Comparison of ENCODE assay signal across 9 mouse cellular contexts in the genomic region with DNA sequence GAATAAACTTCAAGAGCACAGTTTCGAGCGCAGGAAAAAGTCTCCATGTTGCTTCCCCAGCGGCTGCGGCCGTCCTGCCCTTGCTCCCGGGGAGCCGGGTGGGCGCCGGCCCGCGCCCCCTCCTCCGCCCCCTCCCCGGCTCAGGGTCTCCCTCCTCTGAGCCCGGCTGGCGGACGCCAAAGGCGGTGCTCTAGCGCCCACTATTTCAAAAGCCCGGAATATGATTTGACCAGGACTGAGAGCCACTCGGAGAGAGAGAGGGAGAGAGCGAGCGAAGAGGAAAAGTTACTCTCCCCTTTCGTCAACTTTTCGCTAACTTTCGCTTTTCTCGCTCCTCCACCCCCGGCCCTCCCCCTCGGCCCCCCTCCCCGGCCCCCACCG. TPM values are rescaled to one million over a fixed set of nuclear protein-coding genes. Genes with fewer than 3 reads are reported as not detected.
DNase-seq lines count a peak whose midpoint lies in the region; ATAC-seq lines count a peak whose summit lies in the region.
"Had no signal": no experiment of that assay in that cellular context is flagged by ENCODE, and none has a peak within 500 bp of the region (broad histone marks: within the 10 kb centered on the region; RNA-seq: fewer than 3 reads in every experiment).

No protein-coding gene starts in this region.

- WGBS in limb, embryonic 13.5 days = under 1% methylated on average over 23 of the region's 30 CpGs
- under 1% methylated on average over 26 of the region's 30 CpGs for WGBS in midbrain, embryonic 15.5 days

- H3K36me3 ChIP-seq in limb, embryonic 13.5 days = peaks cover 5% of the 10 kb centered on the region; the same call in 1 of the 2 replicates
- no peaks in the 10 kb centered on the region for H3K36me3 ChIP-seq in midbrain, embryonic 15.5 days (replicated peaks)

- no peaks in the 10 kb centered on the region for H3K9me3 ChIP-seq in limb, embryonic 13.5 days
- no peaks in the 10 kb centered on the region for H3K9me3 ChIP-seq in midbrain, embryonic 15.5 days

- peak; percentile 75 for ATAC-seq in limb, embryonic 13.5 days (ENCODE audit: low FRiP score, low read depth)
- ATAC-seq in midbrain, embryonic 15.5 days (replicated peaks) = peak; percentile 55; the same call in 1 of the 2 replicates
- ATAC-seq: Patski had no signal

- H3K4me2 ChIP-seq in limb, embryonic 13.5 days (replicated peaks) = peak overlapping the region; percentile 91
- peak overlapping the region; percentile 57 for H3K4me2 ChIP-seq in midbrain, embryonic 15.5 days

- peak; percentile 59 for DNase-seq in kidney, adult 18-20 months
- no peak for DNase-seq in kidney, adult 11 months
- peak; percentile 61 for DNase-seq in embryo, embryonic 11.5 days (ENCODE audit: low read depth, low spot score)
- DNase-seq in heart, postnatal 14 days = peak; percentile 60
- no peak for DNase-seq in layer of hippocampus, adult 9-11 months
- no peak for DNase-seq in adrenal gland, postnatal 14 days

- intact Hi-C loops in heart, postnatal 14 days (cut with DNase I) = loop anchor here (1.0 to 2.0 kb wide), 2 partner anchors 137 to 187 kb away; no protein-coding TSS in a partner anchor

- H3K9ac ChIP-seq in limb, embryonic 13.5 days = peak overlapping the region; percentile 100
- peak overlapping the region; percentile 33 for H3K9ac ChIP-seq in midbrain, embryonic 15.5 days

- H3K4me3 ChIP-seq in limb, embryonic 13.5 days = peak overlapping the region; percentile 86
- H3K4me3 ChIP-seq in midbrain, embryonic 15.5 days = peak overlapping the region; percentile 42

- peaks cover 64% of the 10 kb centered on the region for H3K4me1 ChIP-seq in limb, embryonic 13.5 days
- H3K4me1 ChIP-seq in midbrain, embryonic 15.5 days = peaks cover 37% of the 10 kb centered on the region

- peaks cover 36% of the 10 kb centered on the region for H3K27me3 ChIP-seq in limb, embryonic 13.5 days
- H3K27me3 ChIP-seq in midbrain, embryonic 15.5 days (replicated peaks) = peaks cover 76% of the 10 kb centered on the region

- peak overlapping the region; percentile 99 for H3K27ac ChIP-seq in limb, embryonic 13.5 days
- peak overlapping the region; percentile 51 for H3K27ac ChIP-seq in midbrain, embryonic 15.5 days

RNA-seq across cellular contexts. Expression of a gene that starts 0.6 kb away (rescaled TPM):
- 10 to 100 TPM; 15.7 to 18.0 TPM for total RNA-seq in heart, postnatal 14 days (2021)
- polyA plus RNA-seq in limb, embryonic 13.5 days (2015; fragmentation: Nextera tagmentation; extraction: Ambion mirVana) = 58.8 and 64.5 TPM in 2 replicates
- polyA plus RNA-seq in midbrain, embryonic 15.5 days (2015; fragmentation: Nextera tagmentation; extraction: Ambion mirVana) = 11.2 and 11.5 TPM in 2 replicates
- total RNA-seq in adrenal gland, postnatal 14 days (2021) = 10.2 and 12.7 TPM in 2 replicates
- polyA plus RNA-seq: Patski had no signal

RNA-seq across cellular contexts. Expression of a gene that starts 31.6 kb away (rescaled TPM):
- not detected for total RNA-seq in heart, postnatal 14 days (2021)
- polyA plus RNA-seq in limb, embryonic 13.5 days (2015; fragmentation: Nextera tagmentation; extraction: Ambion mirVana) = not detected in 2 replicates
- polyA plus RNA-seq in midbrain, embryonic 15.5 days (2015; fragmentation: Nextera tagmentation; extraction: Ambion mirVana) = not detected in 2 replicates
- not detected in 2 replicates for total RNA-seq in adrenal gland, postnatal 14 days (2021)
- polyA plus RNA-seq: Patski had no signal

Comparison
In these comparisons a context has a peak if more than half of its experiments do, and no peak if none do; other contexts are left out.
1. DNase-seq: peak in kidney, adult 18-20 months (single experiment), embryo, embryonic 11.5 days (single experiment) and heart, postnatal 14 days (2 of 2); none in kidney, adult 11 months (single experiment), layer of hippocampus, adult 9-11 months (single experiment) and adrenal gland, postnatal 14 days (single experiment).